ENCODE assay signal across 8 mouse cellular contexts in genomic region chr2:35255885-35256833, GRCm38 (mm10). TPM values are rescaled to one million over a fixed set of nuclear protein-coding genes. Genes with fewer than 3 reads are reported as not detected.
A peak's percentile ranks its signal among the peaks of the same experiment; 100 is the strongest.
DNase-seq lines count a peak whose midpoint lies in the region; ATAC-seq and TF ChIP-seq lines count a peak whose summit lies in the region.

Gsn (plus strand) TSS chr2:35256380.

- no peak for TF ChIP-seq CTCF in lung, adult 2 months (IDR thresholded peaks at IDR 0.05; ENCODE audit: insufficient read depth, low read length)

- no peaks in the 10 kb centered on the region for H3K9me3 ChIP-seq in forebrain, embryonic 11.5 days (ENCODE audit: control insufficient read depth, low read length)
- H3K9me3 ChIP-seq in neural tube, embryonic 15.5 days (replicated peaks): no peaks in the 10 kb centered on the region

- ATAC-seq in forebrain, embryonic 11.5 days (replicated peaks; ENCODE audit: low FRiP score): peak; percentile 89
- peak; percentile 89 for ATAC-seq in neural tube, embryonic 15.5 days (ENCODE audit: low FRiP score)

- H3K4me3 ChIP-seq in forebrain, embryonic 11.5 days (ENCODE audit: low read depth, low read length): peak within 1 kb of the TSS; percentile 49
- peak within 1 kb of the TSS; percentile 62 for H3K4me3 ChIP-seq in lung, adult 2 months (replicated peaks; ENCODE audit: extremely low read depth, low read depth, low read length)
- peak within 1 kb of the TSS; percentile 55 for H3K4me3 ChIP-seq in neural tube, embryonic 15.5 days (replicated peaks)

- 4% methylated on average over 54 of the region's 54 CpGs for WGBS in forebrain, embryonic 11.5 days
- 4% methylated on average over 54 of the region's 54 CpGs for WGBS in lung, adult 2 months
- 3% methylated on average over 54 of the region's 54 CpGs for WGBS in neural tube, embryonic 15.5 days

- no peaks in the 10 kb centered on the region for H3K36me3 ChIP-seq in forebrain, embryonic 11.5 days (ENCODE audit: control insufficient read depth, insufficient read depth, low read length)
- no peaks in the 10 kb centered on the region for H3K36me3 ChIP-seq in neural tube, embryonic 15.5 days

- peak within 1 kb of the TSS; percentile 58 for H3K9ac ChIP-seq in forebrain, embryonic 11.5 days (ENCODE audit: low read length)
- peak within 1 kb of the TSS; percentile 57 for H3K9ac ChIP-seq in neural tube, embryonic 15.5 days (replicated peaks)

- H3K4me2 ChIP-seq in forebrain, embryonic 11.5 days (ENCODE audit: low read depth, low read length, severe bottlenecking): peak within 1 kb of the TSS; percentile 91
- H3K4me2 ChIP-seq in neural tube, embryonic 15.5 days: peak within 1 kb of the TSS; percentile 93

- no peak within 1 kb of the TSS for H3K27ac ChIP-seq in forebrain, embryonic 11.5 days (ENCODE audit: low read depth, low read length)
- no peak within 1 kb of the TSS for H3K27ac ChIP-seq in neural tube, embryonic 15.5 days (replicated peaks)

- H3K4me1 ChIP-seq in forebrain, embryonic 11.5 days (replicated peaks; ENCODE audit: control insufficient read depth, insufficient read depth, low read length): peaks cover 7% of the 10 kb centered on the region; the same call in 1 of the 2 replicates
- H3K4me1 ChIP-seq in lung, adult 2 months (ENCODE audit: control insufficient read depth, insufficient read depth, low read length): peaks cover 11% of the 10 kb centered on the region; the same call in 1 of the 2 replicates
- H3K4me1 ChIP-seq in neural tube, embryonic 15.5 days: peaks cover 26% of the 10 kb centered on the region

- DNase-seq in CD8-positive naive resting alpha-beta T cell, adult 2 months (ENCODE audit: low read depth in 2 of 2, low spot score in 2 of 2): peak; percentile 68 to 78
- DNase-seq in adrenal gland, postnatal 4 days (ENCODE audit: low spot score in 2 of 2): peak; percentile 63 to 79
- DNase-seq in forebrain, embryonic 11.5 days (ENCODE audit: low spot score): peak; percentile 84
- peak; percentile 88 to 89 for DNase-seq in heart, postnatal 10 days
- peak; percentile 89 to 93 for DNase-seq in kidney, postnatal 4 days
- peak; percentile 76 for DNase-seq in lung, adult 2 months
- peak; percentile 85 to 86 for DNase-seq in thymus, adult 18-20 months

- peaks cover 6% of the 10 kb centered on the region; the same call in 1 of the 2 replicates for H3K27me3 ChIP-seq in forebrain, embryonic 11.5 days (ENCODE audit: control insufficient read depth, insufficient read depth, low read length)
- H3K27me3 ChIP-seq in neural tube, embryonic 15.5 days (replicated peaks): peaks cover 21% of the 10 kb centered on the region; the same call in 1 of the 2 replicates

- intact Hi-C loops in heart, postnatal 10 days (cut with DNase I): no loop called here

- peak; percentile 50; the same call in 1 of the 2 replicates for TF ChIP-seq POLR2A in lung, adult 2 months (IDR thresholded peaks at IDR 0.05; ENCODE audit: borderline replicate concordance, extremely low read depth, low read depth, low read length)

RNA-seq across cellular contexts. Expression of gene Gsn, which starts in this region (rescaled TPM):
- 100 to 1,000 TPM; 136 to 137 TPM for total RNA-seq in adrenal gland, postnatal 4 days (2021)
- 28.0 and 33.4 TPM in 2 replicates for polyA plus RNA-seq in forebrain, embryonic 11.5 days (2014; fragmentation: Nextera tagmentation; extraction: Ambion mirVana)
- total RNA-seq in heart, postnatal 10 days (2021): 100 to 1,000 TPM; 213 to 249 TPM
- 2,994 and 3,301 TPM in 2 replicates for polyA plus RNA-seq in lung, adult 2 months (2012; rRNA removed)
- polyA plus RNA-seq in neural tube, embryonic 15.5 days (2015; fragmentation: Nextera tagmentation; extraction: Ambion mirVana): 38.4 and 59.2 TPM in 2 replicates

Comparison
In these comparisons a context has a peak if more than half of its experiments do, and no peak if none do; other contexts are left out.
1. RNA of gene Gsn (polyA plus RNA-seq): 2,994 to 3,301 TPM in lung, adult 2 months; 38.4 to 59.2 TPM in neural tube, embryonic 15.5 days and 28.0 to 33.4 TPM in forebrain, embryonic 11.5 days; every median in the first group is over 10 times any median in the second.
2. Peak in every context shown above with its lines, with median percentiles within 50 percentile points of each other: DNase-seq and H3K4me3 ChIP-seq.